Mouse (Mus musculus) urinary bladder, postnatal 25 days (tissue): ENCODE data around the gene Dusp8.

Source experiments
- DNase-seq: peaks from one replicate; pipeline ENCODE4 v3.0.0; 2022; ENCODE audit warnings: low spot score

The Dusp8 gene

DNA sequence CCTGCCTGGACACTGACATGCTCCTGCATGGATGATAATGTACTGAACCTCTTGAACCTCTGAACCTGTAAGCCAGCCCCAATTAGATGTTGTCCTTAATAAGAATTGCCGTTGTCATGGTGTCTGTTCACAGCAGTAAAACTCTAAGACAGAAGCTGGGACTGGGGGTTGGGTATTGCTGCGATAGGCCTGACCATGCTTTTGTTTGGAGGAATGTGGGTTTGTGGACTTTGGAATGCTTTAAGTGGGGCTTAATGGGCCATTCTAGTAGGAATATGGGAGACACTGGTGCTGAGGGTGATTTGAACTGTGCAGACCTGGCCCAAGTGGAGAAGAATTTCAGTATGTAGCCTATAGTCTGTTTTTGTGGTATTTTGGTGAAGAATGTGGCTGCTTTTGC lies 50.3 kb downstream of the Dusp8 start:
- no peak for DNase-seq

DNA sequence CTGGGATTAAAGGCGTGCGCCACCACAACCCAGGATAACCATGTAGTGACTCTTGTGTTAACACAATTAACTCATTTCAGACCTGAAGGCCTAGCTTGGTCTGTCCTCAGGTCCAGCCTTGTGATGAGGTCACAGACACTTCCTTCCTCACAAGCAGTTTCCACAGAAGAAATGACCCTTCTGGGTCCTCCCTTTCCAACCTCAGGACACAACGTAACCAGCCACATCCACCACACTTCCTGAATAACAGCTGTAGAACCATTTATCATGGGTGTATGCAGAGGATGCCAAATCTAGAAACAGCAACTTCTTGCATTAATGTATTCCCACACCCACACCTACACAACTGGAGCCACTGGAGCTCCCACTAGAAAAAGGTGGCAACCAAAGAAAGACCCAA lies 54.9 kb downstream of the Dusp8 start:
- DNase-seq = no peak

DNA sequence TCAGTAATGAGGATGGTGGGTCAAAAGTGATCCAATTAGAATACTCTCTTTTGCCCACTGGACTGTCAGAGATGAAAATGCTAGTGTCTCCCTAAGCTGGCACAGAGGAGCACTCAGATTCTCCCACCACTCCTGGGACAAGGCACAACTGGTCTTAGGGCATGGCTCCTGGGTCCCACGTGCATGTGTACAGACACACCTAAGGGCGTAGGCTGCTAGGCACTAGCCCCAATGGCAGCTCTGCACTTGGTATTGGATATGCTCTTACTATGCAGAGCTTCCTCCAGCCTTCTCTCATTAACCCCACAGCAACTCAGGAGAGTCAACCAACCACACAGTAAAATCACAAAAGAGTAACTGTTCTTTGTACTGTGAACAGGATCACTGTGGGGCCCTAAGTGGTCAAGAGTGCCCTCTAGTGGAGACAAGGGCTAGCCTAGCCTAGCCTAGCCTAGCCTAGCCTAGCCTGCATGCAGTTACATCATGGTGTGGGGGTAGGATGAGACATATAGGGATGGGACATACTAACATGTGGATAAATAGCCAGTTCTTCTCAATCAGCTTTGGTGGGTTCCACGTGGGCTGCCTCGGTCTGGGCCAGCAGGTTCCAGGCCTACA lies 58.0 kb downstream of the Dusp8 start:
- DNase-seq = no peak

DNA sequence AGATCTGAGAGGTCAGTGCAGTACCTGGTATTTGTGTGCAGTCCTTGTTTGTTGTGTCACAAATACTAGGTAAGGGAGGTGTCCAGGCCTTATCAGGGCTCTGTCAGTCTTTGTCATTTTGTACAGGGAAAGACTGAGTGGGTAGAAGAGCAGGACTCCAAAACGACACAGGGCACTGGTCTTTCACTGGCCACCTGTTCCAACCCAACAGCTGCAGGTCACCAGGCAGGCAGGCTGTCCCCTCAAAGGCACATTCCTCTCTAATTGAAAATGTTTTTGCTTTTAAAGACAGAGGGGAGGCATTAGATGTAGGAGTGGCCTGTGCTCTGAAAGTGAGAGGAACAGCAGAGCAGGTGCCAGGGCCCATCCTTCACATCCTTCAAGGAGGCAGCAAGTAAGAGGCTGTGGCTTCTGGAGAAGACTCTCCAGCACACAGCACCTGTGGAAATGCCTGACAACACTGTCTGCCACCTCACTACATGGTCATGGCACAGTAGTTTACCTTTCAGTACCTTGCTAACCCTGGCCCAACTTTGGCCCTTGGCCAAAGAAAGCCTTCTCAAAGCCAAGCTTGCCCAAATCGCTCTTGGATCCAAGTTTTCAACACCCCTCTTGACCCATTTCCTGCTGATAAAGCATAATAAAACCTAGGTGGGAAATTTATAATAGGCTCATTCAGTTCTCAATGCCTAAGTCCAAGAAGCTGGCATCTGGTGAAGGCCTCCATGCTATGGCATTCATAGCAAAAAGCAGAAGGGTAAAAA lies 60.4 kb downstream of the Dusp8 start:
- no peak for DNase-seq

DNA sequence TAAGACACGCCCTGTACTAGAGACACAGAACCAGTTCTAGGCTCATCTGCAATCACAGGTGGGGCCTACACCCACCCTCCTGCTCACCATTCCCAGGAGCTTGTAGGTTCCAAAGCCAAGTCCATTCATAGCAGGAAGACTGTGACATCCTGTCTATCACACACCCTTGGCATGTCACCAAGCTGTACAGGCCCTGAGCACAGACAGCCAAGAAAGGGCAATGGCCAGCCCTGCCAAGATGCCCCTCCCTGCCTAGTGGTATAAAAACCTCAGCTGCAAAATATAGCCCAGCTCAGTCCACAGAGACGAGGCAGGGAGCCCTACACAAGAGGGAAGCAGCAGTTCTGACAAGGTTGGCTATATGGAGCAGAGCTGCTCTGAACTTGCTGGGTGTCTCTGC lies 61.4 kb downstream of the Dusp8 start:
- no peak for DNase-seq

DNA sequence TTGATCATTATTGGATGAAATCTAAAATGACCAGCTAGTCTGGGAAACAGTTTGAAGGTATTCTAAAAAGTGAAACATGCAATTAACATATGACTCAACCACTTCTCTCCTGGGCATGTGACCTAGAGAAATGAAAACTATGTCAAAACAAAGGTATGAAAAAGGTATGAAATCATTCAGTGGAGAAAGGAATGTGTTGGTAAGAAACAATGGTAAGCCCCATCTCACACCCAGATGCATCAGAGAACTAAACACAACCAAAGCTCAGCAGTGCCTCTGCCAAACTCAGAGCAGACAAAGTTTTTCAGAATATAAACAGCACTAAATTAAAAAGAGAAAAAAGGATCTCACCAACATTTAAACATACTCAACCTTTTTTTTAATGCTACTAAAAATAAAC lies 65.6 kb downstream of the Dusp8 start:
- no peak for DNase-seq
